Mouse (Mus musculus) kidney, embryonic 16.5 days (tissue): ENCODE data around the gene Olfr520. TPM values are rescaled to one million over a fixed set of nuclear protein-coding genes. Genes with fewer than 3 reads are reported as not detected.
A peak's percentile ranks its signal among the peaks of the same experiment; 100 is the strongest.

Experiments
- ATAC-seq: fragments of 200-750 bp; cut with Nextera tagmentation; 2 replicates; pipeline ENCODE4 v1.8.0; 2017; ENCODE audit warnings: moderate TSS enrichment; ENCODE audit not compliant: low FRiP score, low TSS enrichment
- H3K27ac ChIP-seq: fragments of 300-500 bp; sonication (generic); 2 replicates; pipeline ENCODE4 v1.5.1; 2014; ENCODE audit warnings: low read length
- H3K27me3 ChIP-seq: fragments of 300-500 bp; sonication (generic); 2 replicates; pipeline ENCODE4 v1.6.1; 2014; ENCODE audit warnings: low read length, control low read depth, mixed read lengths; ENCODE audit not compliant: insufficient read depth
- H3K36me3 ChIP-seq: fragments of 300-500 bp; sonication (generic); 2 replicates; pipeline ENCODE4 v1.6.1; 2014; ENCODE audit warnings: low read length, control low read depth, mixed read lengths; ENCODE audit not compliant: insufficient read depth
- H3K4me1 ChIP-seq: fragments of 300-500 bp; sonication (generic); 2 replicates; pipeline ENCODE4 v1.6.1; 2014; ENCODE audit warnings: low read length, control low read depth, mixed read lengths; ENCODE audit not compliant: insufficient read depth
- H3K4me2 ChIP-seq: fragments of 300-500 bp; sonication (generic); replicated peaks from 2 replicates; pipeline ENCODE4 v1.6.1; 2014; ENCODE audit warnings: low read depth, low read length
- H3K4me3 ChIP-seq: fragments of 300-500 bp; sonication (generic); 2 replicates; pipeline ENCODE4 v1.5.1; 2014; ENCODE audit warnings: mild to moderate bottlenecking, low read length
- H3K9ac ChIP-seq: fragments of 300-500 bp; sonication (generic); replicated peaks from 2 replicates; pipeline ENCODE4 v1.6.1; 2014; ENCODE audit warnings: low read length
- H3K9me3 ChIP-seq: fragments of 300-500 bp; sonication (generic); 2 replicates; pipeline ENCODE4 v1.6.1; 2016; ENCODE audit warnings: low read length, control low read depth
- WGBS: fragments of 180-500 bp; shearing (Covaris S2); extraction: QIAGEN DNeasy Blood & Tissue Kit; methylation state at CpG from one replicate; pipeline ENCODE4 v1.1.7; 2014; 5-methylcytosine and 5-hydroxymethylcytosine counted together
- polyA plus RNA-seq: library from polyadenylated mRNA; unstranded; fragments of >200 nt; fragmentation: Nextera tagmentation; extraction: Ambion mirVana; gene quantifications from 2 replicates; pipeline ENCODE4 v1.2.1, GENCODE M21; 2015

Olfr520 gene
- polyA plus RNA-seq, 1 experiment from 2014 or later = not detected

GRCm38 (mm10) chr7:99699106-99699505 is 31.0 kb upstream of the Olfr520 start:
- no peaks in the 10 kb centered on the region for H3K9me3 ChIP-seq
- no peaks in the 10 kb centered on the region for H3K27me3 ChIP-seq
- H3K4me2 ChIP-seq = no peak overlapping the region
- no peak overlapping the region for H3K4me3 ChIP-seq
- H3K27ac ChIP-seq = peak overlapping the region; percentile 30; the same call in 1 of the 2 replicates
- H3K36me3 ChIP-seq = no peaks in the 10 kb centered on the region
- ATAC-seq = no peak
- 36% methylated on average over 3 of the region's 3 CpGs for WGBS
- peaks cover 11% of the 10 kb centered on the region; the same call in 1 of the 2 replicates for H3K4me1 ChIP-seq
- no peak overlapping the region for H3K9ac ChIP-seq

DNA sequence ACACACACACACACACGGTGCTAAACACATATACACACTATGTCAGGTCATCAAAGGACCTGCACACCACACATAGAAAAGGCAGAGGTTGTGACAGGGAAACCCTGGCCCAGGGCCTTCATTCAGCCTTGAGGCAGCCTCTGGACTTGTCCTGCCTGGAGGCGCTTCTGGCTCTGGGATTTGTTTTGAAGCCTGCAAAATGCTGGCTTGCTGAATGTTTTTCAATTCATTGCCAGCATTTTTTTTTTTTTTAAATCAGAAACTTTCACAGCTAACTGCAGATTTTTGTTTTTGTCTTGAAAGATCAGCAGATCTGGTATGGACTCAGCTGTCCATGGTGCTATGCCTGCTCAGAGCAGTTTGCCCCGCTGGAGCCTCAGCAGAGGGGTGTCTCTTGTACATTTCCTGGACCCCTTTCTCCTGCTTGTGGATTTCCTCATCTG is 30.3 kb upstream of the Olfr520 start:
- no peak overlapping the region for H3K9ac ChIP-seq
- H3K4me2 ChIP-seq = no peak overlapping the region
- H3K4me3 ChIP-seq = no peak overlapping the region
- no peaks in the 10 kb centered on the region for H3K9me3 ChIP-seq
- H3K27me3 ChIP-seq = no peaks in the 10 kb centered on the region
- no peaks in the 10 kb centered on the region for H3K36me3 ChIP-seq
- peak overlapping the region; percentile 44; the same call in 1 of the 2 replicates for H3K27ac ChIP-seq
- 65% methylated on average over 3 of the region's 3 CpGs for WGBS
- no peak for ATAC-seq
- H3K4me1 ChIP-seq = peaks cover 11% of the 10 kb centered on the region; the same call in 1 of the 2 replicates

GRCm38 (mm10) chr7:99700641-99701040 is 29.4 kb upstream of the Olfr520 start:
- WGBS = 71% methylated on average over 4 of the region's 4 CpGs
- no peaks in the 10 kb centered on the region for H3K36me3 ChIP-seq
- no peak overlapping the region for H3K4me2 ChIP-seq
- ATAC-seq = no peak
- H3K9ac ChIP-seq = no peak overlapping the region
- no peaks in the 10 kb centered on the region for H3K27me3 ChIP-seq
- peaks cover 11% of the 10 kb centered on the region; the same call in 1 of the 2 replicates for H3K4me1 ChIP-seq
- H3K27ac ChIP-seq = no peak overlapping the region
- H3K9me3 ChIP-seq = no peaks in the 10 kb centered on the region
- H3K4me3 ChIP-seq = no peak overlapping the region

DNA sequence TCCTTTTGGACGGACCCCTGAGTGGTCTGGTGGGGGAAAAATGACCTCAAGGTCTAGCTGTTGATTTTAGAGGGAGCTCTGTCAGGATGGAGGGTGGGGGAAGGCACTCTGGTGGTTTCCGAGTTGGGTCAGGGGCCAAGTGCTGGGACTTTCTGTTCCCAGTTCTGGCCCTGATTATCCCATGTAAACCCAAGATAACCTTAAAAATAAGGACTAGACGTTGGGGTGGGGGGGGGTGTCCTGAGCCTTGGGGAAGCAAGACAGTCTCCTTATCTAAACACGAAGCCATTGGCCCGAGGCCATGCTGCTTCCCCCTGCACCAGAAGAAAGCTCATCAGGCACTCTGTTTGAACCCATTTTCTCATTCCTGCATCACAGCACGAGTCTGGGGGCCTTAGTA is 27.9 kb upstream of the Olfr520 start:
- 41% methylated on average over 6 of the region's 6 CpGs for WGBS
- Histone ChIP-seq H3K27me3 (no peaks in the 10 kb centered on the region), H3K27ac (no peak overlapping the region), H3K9me3 (no peaks in the 10 kb centered on the region), H3K36me3 (no peaks in the 10 kb centered on the region), H3K4me1 (peaks cover 23% of the 10 kb centered on the region), H3K4me3 (no peak overlapping the region), H3K9ac (no peak overlapping the region), H3K4me2 (no peak overlapping the region)
- ATAC-seq = no peak

DNA sequence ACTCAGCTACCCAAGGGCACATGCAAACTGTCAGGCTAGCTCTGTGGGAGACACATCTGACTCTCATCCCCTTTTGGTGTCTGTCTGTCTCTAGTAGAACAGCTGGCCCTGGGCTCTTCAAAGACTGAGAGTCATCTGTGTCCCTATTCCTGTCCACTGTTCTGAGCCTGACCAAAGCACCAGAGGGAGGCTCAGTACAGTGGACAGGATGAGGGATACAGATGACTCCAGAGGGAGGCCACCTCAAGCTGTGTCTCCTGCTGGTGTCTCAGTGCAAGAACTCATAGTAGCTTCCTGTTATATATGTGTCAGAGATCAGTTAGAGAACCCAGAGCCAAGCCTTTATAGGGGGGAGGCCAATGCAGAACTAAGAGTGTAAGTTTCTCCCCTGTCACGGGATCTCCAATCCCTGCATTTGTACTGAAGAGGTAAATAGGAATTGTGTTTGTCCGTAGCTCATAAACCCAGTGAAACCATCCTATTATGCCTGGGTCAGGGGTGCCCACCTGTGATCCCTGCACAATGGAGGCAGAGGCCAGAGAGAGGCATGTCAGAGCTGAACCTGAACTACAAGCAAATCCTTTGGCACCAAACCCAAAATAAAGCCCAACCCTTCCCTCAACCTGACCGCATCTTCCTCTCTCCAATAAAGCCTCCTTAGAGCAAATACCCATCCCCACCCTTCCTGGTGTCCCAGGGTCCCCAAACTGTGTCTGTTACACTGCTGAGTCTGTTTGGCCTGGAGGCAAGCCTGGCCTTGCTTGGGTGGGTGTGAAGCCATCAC is 25.1 kb upstream of the Olfr520 start:
- H3K4me1 ChIP-seq = peaks cover 19% of the 10 kb centered on the region
- H3K4me3 ChIP-seq = no peak overlapping the region
- 80% methylated on average over 3 of the region's 3 CpGs for WGBS
- no peaks in the 10 kb centered on the region for H3K9me3 ChIP-seq
- no peak overlapping the region for H3K9ac ChIP-seq
- H3K36me3 ChIP-seq = no peaks in the 10 kb centered on the region
- H3K4me2 ChIP-seq = no peak overlapping the region
- H3K27me3 ChIP-seq = no peaks in the 10 kb centered on the region
- no peak overlapping the region for H3K27ac ChIP-seq
- no peak for ATAC-seq

GRCm38 (mm10) chr7:99706341-99707037 is 23.6 kb upstream of the Olfr520 start:
- peak; percentile 84 for ATAC-seq
- peak overlapping the region; percentile 22 for H3K4me2 ChIP-seq
- 56% methylated on average over 4 of the region's 4 CpGs for WGBS

GRCm38 (mm10) chr7:99707038-99707595 is 23.0 kb upstream of the Olfr520 start:
- Histone ChIP-seq H3K4me2 (no peak overlapping the region), H3K4me1 (peaks cover 19% of the 10 kb centered on the region), H3K27me3 (no peaks in the 10 kb centered on the region), H3K9me3 (no peaks in the 10 kb centered on the region), H3K9ac (no peak overlapping the region), H3K4me3 (no peak overlapping the region), H3K27ac (peak overlapping the region; percentile 78), H3K36me3 (no peaks in the 10 kb centered on the region)
- no peak for ATAC-seq
- WGBS = 42% methylated on average over 4 of the region's 4 CpGs

More at GRCm38 (mm10) chr7:99706341-99707037, 23.6 kb upstream of the Olfr520 start:
- Histone ChIP-seq H3K27ac (peak overlapping the region; percentile 78), H3K4me1 (peaks cover 19% of the 10 kb centered on the region), H3K4me3 (0 out of 2 replicates have a peak overlapping the region, but pooled peaks have one; percentile 1), H3K36me3 (no peaks in the 10 kb centered on the region), H3K9me3 (no peaks in the 10 kb centered on the region), H3K27me3 (no peaks in the 10 kb centered on the region), H3K9ac (0 out of 2 replicates have a peak overlapping the region, but pooled peaks have one; percentile 6)

- H3K27ac ChIP-seq = no peak overlapping the region
- H3K4me3 ChIP-seq = no peak overlapping the region
- ATAC-seq = no peak
- H3K9me3 ChIP-seq = no peaks in the 10 kb centered on the region
- H3K4me1 ChIP-seq = peaks cover 14% of the 10 kb centered on the region
- no peak overlapping the region for H3K9ac ChIP-seq
- H3K27me3 ChIP-seq = no peaks in the 10 kb centered on the region
- H3K36me3 ChIP-seq = no peaks in the 10 kb centered on the region
- 73% methylated on average over 6 of the region's 6 CpGs for WGBS
- no peak overlapping the region for H3K4me2 ChIP-seq
Observed at GRCm38 (mm10) chr7:99707671-99708070, 22.4 kb upstream of the Olfr520 start.

GRCm38 (mm10) chr7:99708301-99708721 is 21.8 kb upstream of the Olfr520 start:
- H3K27me3 ChIP-seq = no peaks in the 10 kb centered on the region
- no peaks in the 10 kb centered on the region for H3K36me3 ChIP-seq
- peaks cover 14% of the 10 kb centered on the region for H3K4me1 ChIP-seq
- no peaks in the 10 kb centered on the region for H3K9me3 ChIP-seq
- 64% methylated on average over 8 of the region's 8 CpGs for WGBS
- H3K9ac ChIP-seq = no peak overlapping the region
- H3K4me3 ChIP-seq = no peak overlapping the region
- no peak overlapping the region for H3K4me2 ChIP-seq
- H3K27ac ChIP-seq = no peak overlapping the region
- ATAC-seq = no peak
